Mouse (Mus musculus): ENCODE results near the gene Cat.

Cat gene

GRCm38 (mm10) chr2:103476657-103477056 lies 8.3 kb downstream of the Cat start:
- no peak for DNase-seq

GRCm38 (mm10) chr2:103476180-103476579 lies 8.8 kb downstream of the Cat start:
- no peak for DNase-seq

GRCm38 (mm10) chr2:103473362-103473761 lies 11.6 kb downstream of the Cat start:
- no peak for DNase-seq

- DNase-seq: peak; percentile 59
Measured at GRCm38 (mm10) chr2:103466984-103467588, 17.9 kb downstream of the Cat start.

- DNase-seq: no peak
Measured at GRCm38 (mm10) chr2:103466272-103466671, 18.7 kb downstream of the Cat start.

GRCm38 (mm10) chr2:103465429-103465828 lies 19.5 kb downstream of the Cat start:
- no peak for DNase-seq

GRCm38 (mm10) chr2:103464524-103464923 lies 20.4 kb downstream of the Cat start:
- no peak for DNase-seq

GRCm38 (mm10) chr2:103462746-103463145 lies 22.2 kb downstream of the Cat start:
- DNase-seq: no peak

GRCm38 (mm10) chr2:103461743-103462142 lies 23.2 kb downstream of the Cat start:
- DNase-seq: no peak

GRCm38 (mm10) chr2:103461210-103461609 lies 23.8 kb downstream of the Cat start:
- no peak for DNase-seq

- DNase-seq: no peak
Measured at GRCm38 (mm10) chr2:103459069-103459468, 25.9 kb downstream of the Cat start.

- DNase-seq: no peak
Measured at GRCm38 (mm10) chr2:103457628-103458027, 27.3 kb downstream of the Cat start.

- DNase-seq: no peak
Measured at GRCm38 (mm10) chr2:103457048-103457447, 27.9 kb downstream of the Cat start.

GRCm38 (mm10) chr2:103456646-103457045 lies 28.3 kb downstream of the Cat start:
- DNase-seq: peak; percentile 85

- DNase-seq: no peak
Measured at GRCm38 (mm10) chr2:103455748-103456147, 29.2 kb downstream of the Cat start.

- no peak for DNase-seq
Measured at GRCm38 (mm10) chr2:103452550-103452949, 32.4 kb downstream of the Cat start.

GRCm38 (mm10) chr2:103450267-103450666 lies 34.7 kb downstream of the Cat start:
- no peak for DNase-seq

GRCm38 (mm10) chr2:103449813-103450212 lies 35.1 kb downstream of the Cat start:
- no peak for DNase-seq

GRCm38 (mm10) chr2:103448947-103449560 lies 35.9 kb downstream of the Cat start:
- DNase-seq: no peak

GRCm38 (mm10) chr2:103446326-103446725 lies 38.6 kb downstream of the Cat start:
- DNase-seq: no peak

GRCm38 (mm10) chr2:103445776-103446175 lies 39.2 kb downstream of the Cat start:
- peak; percentile 32 for DNase-seq

- peak; percentile 58 for DNase-seq
Measured at GRCm38 (mm10) chr2:103439710-103440109, 45.2 kb downstream of the Cat start.

- peak; percentile 15 for DNase-seq
Measured at GRCm38 (mm10) chr2:103439071-103439622, 45.8 kb downstream of the Cat start.

- DNase-seq: no peak
Measured at GRCm38 (mm10) chr2:103436534-103436933, 48.4 kb downstream of the Cat start.

GRCm38 (mm10) chr2:103435110-103435509 lies 49.9 kb downstream of the Cat start:
- no peak for DNase-seq
